In the genomic region with DNA sequence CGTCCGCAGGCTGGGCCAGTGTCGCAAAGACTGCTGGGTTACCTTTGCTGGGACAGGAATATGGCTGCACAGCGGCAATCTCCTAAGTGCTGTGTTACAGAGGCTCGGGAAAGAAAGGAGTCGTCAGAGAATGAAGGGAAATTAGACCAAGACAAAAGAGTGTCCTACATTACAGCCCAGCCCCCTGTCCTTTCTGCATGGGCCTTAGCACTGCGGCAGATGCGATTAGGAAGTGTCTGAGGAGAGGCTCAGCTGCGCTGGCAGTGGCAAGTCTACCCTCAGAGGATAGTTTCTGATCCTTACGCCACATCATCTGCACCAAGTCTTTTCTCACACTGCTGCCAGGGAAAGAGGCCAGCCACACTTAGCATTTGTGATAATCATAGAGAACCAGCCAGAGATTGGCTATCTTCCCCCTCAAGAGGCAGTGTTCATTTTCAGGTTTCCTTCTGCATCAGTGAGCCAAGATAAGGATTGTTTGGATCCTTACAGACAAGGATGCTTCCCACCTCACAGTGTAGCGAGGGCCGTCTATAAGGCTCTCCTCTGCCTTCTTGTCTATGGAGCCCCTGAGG, we compare ENCODE assay signal across 21 mouse cellular contexts. TPM values are rescaled to one million over a fixed set of nuclear protein-coding genes. Genes with fewer than 3 reads are reported as not detected.
A peak's percentile ranks its signal among the peaks of the same experiment; 100 is the strongest.
DNase-seq lines count a peak whose midpoint lies in the region; ATAC-seq and TF ChIP-seq lines count a peak whose summit lies in the region.
"Had no signal": no experiment of that assay in that cellular context is flagged by ENCODE, and none has a peak within 500 bp of the region (broad histone marks: within the 10 kb centered on the region; RNA-seq: fewer than 3 reads in every experiment).

No protein-coding gene starts in this region.

- no peaks in the 10 kb centered on the region for H3K27me3 ChIP-seq in heart, embryonic 13.5 days (replicated peaks)
- H3K27me3 ChIP-seq in lung, embryonic 14.5 days (ENCODE audit: insufficient read depth, low read length), result no peaks in the 10 kb centered on the region
- H3K27me3 ChIP-seq in embryonic facial prominence, embryonic 10.5 days (replicated peaks; ENCODE audit: low read depth, poor library complexity, severe bottlenecking), result no peaks in the 10 kb centered on the region
- H3K27me3 ChIP-seq in intestine, embryonic 16.5 days (replicated peaks; ENCODE audit: control insufficient read depth, insufficient read depth, low read length), result no peaks in the 10 kb centered on the region
- H3K27me3 ChIP-seq: lung, embryonic 15.5 days had no signal

- ATAC-seq in heart, embryonic 13.5 days (ENCODE audit: extremely low read depth, insufficient number of reproducible peaks, low FRiP score, low TSS enrichment), result no peak
- no peak for ATAC-seq in lung, embryonic 14.5 days (ENCODE audit: insufficient read depth)
- no peak for ATAC-seq in intestine, embryonic 16.5 days
- ATAC-seq: CD4-positive, CD25-positive, alpha-beta regulatory T cell, adult 4 months had no signal

- intact Hi-C loops in heart, postnatal 14 days (cut with DNase I), result no loop called here

- WGBS in heart, embryonic 13.5 days, result 52% methylated on average over 12 of the region's 12 CpGs
- 53% methylated on average over 12 of the region's 12 CpGs for WGBS in lung, embryonic 14.5 days
- 67% methylated on average over 12 of the region's 12 CpGs for WGBS in embryonic facial prominence, embryonic 10.5 days
- 80% methylated on average over 12 of the region's 12 CpGs for WGBS in intestine, embryonic 16.5 days

- peaks cover 74% of the 10 kb centered on the region for H3K36me3 ChIP-seq in heart, embryonic 13.5 days
- H3K36me3 ChIP-seq in lung, embryonic 14.5 days (ENCODE audit: insufficient read depth), result no peaks in the 10 kb centered on the region
- no peaks in the 10 kb centered on the region for H3K36me3 ChIP-seq in embryonic facial prominence, embryonic 10.5 days (replicated peaks)
- H3K36me3 ChIP-seq in intestine, embryonic 16.5 days (ENCODE audit: control insufficient read depth, insufficient read depth, low read length), result no peaks in the 10 kb centered on the region
- H3K36me3 ChIP-seq: lung, embryonic 15.5 days had no signal

- no peaks in the 10 kb centered on the region for H3K9me3 ChIP-seq in heart, embryonic 13.5 days
- H3K9me3 ChIP-seq in lung, embryonic 14.5 days (ENCODE audit: low read depth, low read length), result no peaks in the 10 kb centered on the region
- H3K9me3 ChIP-seq in embryonic facial prominence, embryonic 10.5 days, result no peaks in the 10 kb centered on the region
- H3K9me3 ChIP-seq in intestine, embryonic 16.5 days (ENCODE audit: control insufficient read depth, low read length), result no peaks in the 10 kb centered on the region
- H3K9me3 ChIP-seq: lung, embryonic 15.5 days; megakaryocyte, embryonic 14.5 days had no signal

- 0 out of 2 replicates have a peak overlapping the region, but pooled peaks have one; percentile 15 for H3K27ac ChIP-seq in heart, embryonic 13.5 days (replicated peaks)
- H3K27ac ChIP-seq in lung, embryonic 14.5 days (ENCODE audit: low read depth), result no peak overlapping the region
- H3K27ac ChIP-seq in embryonic facial prominence, embryonic 10.5 days (replicated peaks), result peak overlapping the region; percentile 61
- no peak overlapping the region for H3K27ac ChIP-seq in intestine, embryonic 16.5 days (ENCODE audit: low read length)
- H3K27ac ChIP-seq: lung, embryonic 15.5 days had no signal

- no peak for TF ChIP-seq CTCF in lung, embryonic 14.5 days (IDR thresholded peaks at IDR 0.05; ENCODE audit: low read depth)

- H3K4me1 ChIP-seq in heart, embryonic 13.5 days, result peaks cover 16% of the 10 kb centered on the region
- no peaks in the 10 kb centered on the region for H3K4me1 ChIP-seq in lung, embryonic 14.5 days (ENCODE audit: insufficient read depth)
- peaks cover 21% of the 10 kb centered on the region for H3K4me1 ChIP-seq in embryonic facial prominence, embryonic 10.5 days
- no peaks in the 10 kb centered on the region for H3K4me1 ChIP-seq in intestine, embryonic 16.5 days (ENCODE audit: control insufficient read depth, insufficient read depth, low read length)
- H3K4me1 ChIP-seq: megakaryocyte, embryonic 14.5 days had no signal

- H3K4me2 ChIP-seq in heart, embryonic 13.5 days, result no peak overlapping the region
- H3K4me2 ChIP-seq in lung, embryonic 14.5 days, result no peak overlapping the region
- H3K4me2 ChIP-seq in intestine, embryonic 16.5 days (ENCODE audit: low read depth, low read length), result 0 out of 2 replicates have a peak overlapping the region, but pooled peaks have one; percentile 7
- H3K4me2 ChIP-seq: lung, embryonic 15.5 days had no signal

- no peak for DNase-seq in heart, postnatal 14 days
- no peak for DNase-seq in lung, embryonic 14.5 days
- no peak for DNase-seq in lung, postnatal 4 days
- no peak for DNase-seq in embryonic facial prominence, embryonic 10.5 days (ENCODE audit: low spot score)
- no peak for DNase-seq in embryo, embryonic 11 days
- DNase-seq in ovary, postnatal 14 days (ENCODE audit: low spot score), result no peak
- DNase-seq: cerebellum, adult 18-20 months; gastrocnemius, postnatal 10 days; kidney, postnatal 25 days; liver; thymus, postnatal 36 days had no signal

- H3K4me3 ChIP-seq in heart, embryonic 13.5 days, result no peak overlapping the region
- no peak overlapping the region for H3K4me3 ChIP-seq in lung, embryonic 14.5 days (ENCODE audit: low read depth, low read length)
- no peak overlapping the region for H3K4me3 ChIP-seq in embryonic facial prominence, embryonic 10.5 days
- H3K4me3 ChIP-seq in intestine, embryonic 16.5 days (ENCODE audit: low read length), result no peak overlapping the region
- H3K4me3 ChIP-seq: lung, embryonic 15.5 days; megakaryocyte, embryonic 14.5 days had no signal

- H3K9ac ChIP-seq in heart, embryonic 13.5 days, result 0 out of 2 replicates have a peak overlapping the region, but pooled peaks have one; percentile 24
- peak overlapping the region; percentile 6; the same call in 1 of the 2 replicates for H3K9ac ChIP-seq in lung, embryonic 14.5 days
- peak overlapping the region; percentile 17; the same call in 1 of the 2 replicates for H3K9ac ChIP-seq in intestine, embryonic 16.5 days (ENCODE audit: low read depth, low read length)
- H3K9ac ChIP-seq: lung, embryonic 15.5 days had no signal

RNA-seq across cellular contexts. Expression of a gene that starts 17.0 kb away (rescaled TPM):
- polyA plus RNA-seq in heart, embryonic 13.5 days (2015; fragmentation: Nextera tagmentation; extraction: Ambion mirVana), result not detected in 2 replicates
- total RNA-seq in heart, postnatal 14 days (2021), result not detected
- not detected in 2 replicates for polyA plus RNA-seq in lung, embryonic 14.5 days (2014; fragmentation: Nextera tagmentation; extraction: Ambion mirVana)
- not detected in 2 replicates for polyA plus RNA-seq in embryonic facial prominence, embryonic 10.5 days (2016; fragmentation: Nextera tagmentation; extraction: Ambion mirVana)
- not detected in 2 replicates for polyA plus RNA-seq in intestine, embryonic 16.5 days (2015; fragmentation: Nextera tagmentation; extraction: Ambion mirVana)
- total RNA-seq: adrenal gland, postnatal 4 days; gastrocnemius, postnatal 10 days; left cerebral cortex, adult 18-20 months had no signal
- polyA plus RNA-seq: CD4-positive, CD25-positive, alpha-beta regulatory T cell, adult 4 months; heart, embryonic 14.5 days; intestine, embryonic 14.5 days; lung, embryonic 15.5 days; stomach, embryonic 16.5 days had no signal

RNA-seq across cellular contexts. Expression of a gene that starts 33.5 kb away (rescaled TPM):
- 14.1 and 15.4 TPM in 2 replicates for polyA plus RNA-seq in heart, embryonic 13.5 days (2015; fragmentation: Nextera tagmentation; extraction: Ambion mirVana)
- 10 to 100 TPM; 17.3 to 19.6 TPM for total RNA-seq in heart, postnatal 14 days (2021)
- polyA plus RNA-seq in lung, embryonic 14.5 days (2014; fragmentation: Nextera tagmentation; extraction: Ambion mirVana), result 4.4 and 4.6 TPM in 2 replicates
- 7.2 and 7.3 TPM in 2 replicates for polyA plus RNA-seq in embryonic facial prominence, embryonic 10.5 days (2016; fragmentation: Nextera tagmentation; extraction: Ambion mirVana)
- 5.5 and 5.8 TPM in 2 replicates for polyA plus RNA-seq in intestine, embryonic 16.5 days (2015; fragmentation: Nextera tagmentation; extraction: Ambion mirVana)

Comparison
In these comparisons a context has a peak if more than half of its experiments do, and no peak if none do; other contexts are left out.
1. H3K27ac ChIP-seq: peak in heart, embryonic 13.5 days (single experiment) and embryonic facial prominence, embryonic 10.5 days (single experiment); none in lung, embryonic 14.5 days (single experiment) and intestine, embryonic 16.5 days (single experiment).
2. Peak in every context shown above with its lines, with median percentiles within 50 percentile points of each other: H3K9ac ChIP-seq.